Mouse (Mus musculus) embryo, embryonic 9.5 days (tissue): ENCODE results near the gene Fam71b.

Source experiments
- DNase-seq: peaks from one replicate; pipeline ENCODE4 v3.0.0-alpha.2; 2017; ENCODE audit errors: extremely low spot score

The Fam71b gene

DNA sequence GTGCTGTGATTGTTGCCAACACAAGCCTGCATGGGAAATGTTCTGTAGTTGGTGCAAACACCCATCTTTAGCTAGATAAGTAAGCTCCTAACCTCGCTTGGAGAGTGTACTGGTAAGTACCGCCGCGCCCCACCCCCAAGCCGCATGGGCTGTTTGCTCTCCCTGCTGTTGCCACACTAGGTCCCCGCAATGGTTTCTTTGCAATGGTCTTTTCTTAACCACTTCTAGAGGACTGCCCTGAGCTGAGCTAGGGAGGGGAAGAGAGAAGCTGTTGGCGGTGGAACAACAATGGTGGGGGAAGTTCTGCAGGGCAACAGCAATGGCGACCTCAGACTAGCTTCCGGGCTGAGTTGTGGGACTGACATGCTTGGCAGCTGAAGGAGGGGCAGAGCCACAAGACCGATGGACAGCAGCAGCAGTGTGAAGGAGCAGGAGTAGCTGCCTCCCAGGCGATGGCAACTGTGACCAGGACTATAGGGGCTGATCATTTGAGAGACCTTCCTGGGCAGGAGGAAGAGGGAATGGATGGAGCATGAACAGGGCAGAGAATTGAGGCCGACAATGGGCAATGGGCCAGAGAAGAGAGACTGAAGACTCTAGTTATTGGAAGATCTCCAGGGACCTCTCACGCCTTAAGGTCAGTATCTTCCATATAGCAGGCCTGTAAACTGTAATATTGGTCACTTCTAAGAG lies at the start of gene Fam71b:
Fam71b (plus strand) TSS at position 393 of the 693 bp plus-strand sequence.
- no peak for DNase-seq

DNA sequence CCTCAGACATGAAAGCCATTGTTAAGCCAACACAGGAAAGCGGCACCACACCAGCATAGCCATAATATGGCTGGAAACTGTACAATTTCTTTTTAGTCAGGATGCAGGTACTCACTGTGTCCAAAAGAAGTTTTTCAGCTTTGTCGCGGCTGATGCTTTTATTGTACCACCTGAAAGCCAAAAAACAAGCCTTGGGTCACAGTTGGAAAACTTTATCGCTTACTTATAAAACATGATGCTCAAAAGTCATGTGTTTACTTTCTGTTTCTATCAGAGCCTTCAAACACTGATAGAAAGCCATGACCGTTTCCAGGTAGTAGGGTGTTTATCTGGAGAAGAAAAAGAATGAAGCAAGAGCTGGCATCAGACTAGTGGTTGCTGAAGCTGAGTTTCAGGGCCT lies 48.6 kb upstream of the Fam71b start:
- DNase-seq: no peak

GRCm38 (mm10) chr11:46348416-46348815 lies 47.9 kb upstream of the Fam71b start:
- DNase-seq: no peak

- DNase-seq: no peak
These were observed 46.5 kb upstream of the Fam71b start for GRCm38 (mm10) chr11:46349681-46350410.

GRCm38 (mm10) chr11:46358369-46358768 lies 38.0 kb upstream of the Fam71b start:
- no peak for DNase-seq

- peak; percentile 29 for DNase-seq
These were observed 35.2 kb upstream of the Fam71b start for GRCm38 (mm10) chr11:46360991-46361665.

GRCm38 (mm10) chr11:46362061-46363022 lies 34.0 kb upstream of the Fam71b start:
- no peak for DNase-seq

GRCm38 (mm10) chr11:46363864-46364263 lies 32.5 kb upstream of the Fam71b start:
- DNase-seq: no peak

DNA sequence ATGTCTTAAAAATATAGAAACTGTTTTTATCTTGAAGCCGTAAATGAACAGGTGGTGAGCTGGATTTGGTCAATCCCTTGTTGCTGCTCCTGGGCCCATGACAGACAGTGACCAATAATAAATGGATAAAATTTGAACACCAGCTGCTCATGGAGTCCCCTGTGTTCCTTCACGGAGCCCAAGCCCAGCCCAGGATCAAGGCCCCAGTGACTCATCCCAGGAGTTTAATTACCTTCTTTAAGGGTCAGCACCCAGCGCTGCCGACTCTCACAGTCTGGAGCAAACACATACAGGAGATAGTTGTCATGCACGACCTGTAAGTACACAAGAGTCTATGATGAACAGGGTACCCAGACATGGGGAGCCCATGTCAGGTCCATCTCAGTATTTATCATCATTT lies 30.6 kb upstream of the Fam71b start:
- no peak for DNase-seq

DNA sequence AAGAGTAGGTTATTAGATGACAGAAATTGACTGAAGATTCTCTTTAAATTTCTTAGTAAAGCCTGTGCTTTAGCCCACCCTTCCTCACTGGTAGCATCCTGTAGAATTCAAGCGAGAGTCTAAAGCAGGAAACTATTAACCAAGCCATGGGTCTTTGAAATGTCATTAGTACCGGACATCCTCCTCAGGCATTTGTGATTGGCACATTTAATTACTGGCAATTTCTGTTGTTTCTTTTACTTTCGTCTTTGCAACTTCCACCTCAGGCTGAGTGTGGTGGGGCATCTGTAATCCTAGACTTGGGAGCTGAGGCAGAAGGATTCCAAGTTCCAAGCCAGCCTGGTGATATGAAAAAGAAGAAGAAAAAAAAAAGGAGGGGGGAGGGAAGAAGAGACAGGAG lies 30.0 kb upstream of the Fam71b start:
- no peak for DNase-seq

DNA sequence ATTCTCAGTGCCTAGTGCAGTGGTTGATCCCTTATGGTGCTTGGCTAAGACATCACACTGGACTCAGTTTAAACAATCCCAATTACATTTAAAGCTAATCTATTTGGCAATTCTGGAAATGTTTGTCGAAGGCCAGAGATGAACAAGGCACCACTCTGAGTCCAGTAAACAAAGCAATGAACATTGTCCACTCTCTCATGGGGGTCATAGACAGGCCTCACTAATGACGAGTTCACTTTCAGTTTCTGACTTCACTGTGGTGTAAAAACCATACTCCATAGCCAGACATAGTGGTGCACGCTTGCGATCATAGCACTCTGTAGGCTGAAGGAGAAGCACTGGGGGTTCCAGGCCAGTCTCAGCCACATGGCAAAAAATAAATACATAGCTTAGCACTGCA lies 25.9 kb upstream of the Fam71b start:
- no peak for DNase-seq

GRCm38 (mm10) chr11:46371250-46371649 lies 25.1 kb upstream of the Fam71b start:
- DNase-seq: no peak

- DNase-seq: no peak
These were observed 23.9 kb upstream of the Fam71b start for GRCm38 (mm10) chr11:46372331-46372953.

- no peak for DNase-seq
These were observed 23.0 kb upstream of the Fam71b start for GRCm38 (mm10) chr11:46373071-46374030.

- no peak for DNase-seq
These were observed 21.3 kb upstream of the Fam71b start for GRCm38 (mm10) chr11:46375015-46375414.

DNA sequence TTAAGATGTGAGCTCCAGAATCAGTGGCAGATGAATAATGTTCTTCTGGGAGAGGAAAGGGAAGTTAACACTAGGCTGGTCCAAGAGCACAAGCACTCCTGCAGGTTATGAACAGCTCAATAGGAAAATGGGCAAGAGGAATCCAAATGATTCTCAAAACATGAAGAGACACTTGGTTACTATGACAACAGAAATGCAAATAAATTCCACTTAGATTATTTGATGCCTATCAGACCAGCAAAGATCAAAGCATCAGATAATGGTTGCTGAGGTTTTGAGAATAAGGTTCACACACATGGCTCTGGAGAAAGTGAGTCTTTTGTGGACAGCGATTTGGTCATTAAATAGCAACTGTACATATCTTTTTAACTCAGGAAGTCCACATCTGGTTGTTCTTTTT lies 19.0 kb upstream of the Fam71b start:
- DNase-seq: no peak

DNA sequence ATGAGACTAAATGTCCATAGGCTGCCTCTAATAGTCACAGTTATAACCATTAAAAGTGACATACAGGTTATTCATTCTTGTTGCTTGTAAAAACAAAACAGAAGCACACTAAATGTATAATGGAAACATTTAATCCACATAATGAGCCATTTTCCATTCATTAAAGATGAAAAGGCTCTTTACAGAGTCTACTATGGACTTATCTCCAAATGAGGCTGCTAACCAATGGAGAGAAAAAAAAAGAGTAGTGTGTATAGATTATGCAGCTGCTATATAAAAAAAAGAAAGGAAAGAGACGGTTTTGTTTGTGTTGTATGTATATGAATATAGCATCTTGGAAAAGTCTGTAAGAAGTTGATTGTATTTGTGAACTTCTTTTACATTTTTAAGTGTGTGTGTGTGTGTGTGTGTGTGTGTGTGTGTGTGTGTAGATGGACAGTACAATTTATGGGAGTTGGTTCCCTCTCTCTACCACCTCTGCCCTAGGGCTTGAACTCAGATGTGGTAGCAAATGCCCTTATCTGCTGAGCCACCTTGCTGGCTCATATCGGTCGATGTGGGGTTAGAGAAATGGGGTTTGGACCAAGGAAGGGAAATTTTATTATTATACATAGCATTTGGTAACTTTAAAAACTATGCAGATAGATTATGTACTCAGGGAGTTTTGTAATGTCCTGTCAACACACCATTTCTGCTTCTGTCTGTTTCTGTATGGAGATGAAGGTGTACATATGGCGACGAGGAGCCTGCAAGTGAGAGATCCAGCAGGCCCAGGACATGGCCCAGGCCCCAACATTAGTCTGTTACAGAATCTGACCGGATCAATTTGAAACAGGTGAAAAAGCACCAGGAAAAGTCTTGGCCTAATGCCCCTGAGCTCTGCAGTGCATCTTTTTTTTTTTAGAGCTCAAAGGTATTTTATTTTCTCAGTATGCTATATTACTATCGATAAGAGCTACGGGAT lies 18.3 kb upstream of the Fam71b start:
- DNase-seq: no peak

- no peak for DNase-seq
These were observed 16.2 kb upstream of the Fam71b start for GRCm38 (mm10) chr11:46380097-46380675.
